Mouse (Mus musculus) bone marrow macrophage, adult 2 months (primary cell): ENCODE results near the gene Pdzrn3. TPM values are rescaled to one million over a fixed set of nuclear protein-coding genes. Genes with fewer than 3 reads are reported as not detected.

ENCODE experiments used
- H3K27ac ChIP-seq: 2 replicates; pipeline ENCODE4 v1.5.1; 2012; ENCODE audit warnings: low read depth, low read length; ENCODE audit not compliant: insufficient read depth
- H3K4me1 ChIP-seq: 2 replicates; pipeline ENCODE4 v1.6.1; 2012; ENCODE audit warnings: low read length; ENCODE audit not compliant: control insufficient read depth, insufficient read depth
- H3K4me3 ChIP-seq: 2 replicates; pipeline ENCODE4 v1.5.1; 2012; ENCODE audit warnings: mild to moderate bottlenecking, low read length, moderate library complexity; ENCODE audit not compliant: insufficient read depth
- CTCF ChIP-seq: IDR thresholded peaks from 2 replicates; pipeline ENCODE4 v1.5.1; 2012; ENCODE audit warnings: low read depth, mild to moderate bottlenecking, low read length, moderate library complexity
- POLR2A ChIP-seq: IDR thresholded peaks from 2 replicates; pipeline ENCODE4 v1.6.1; 2012; ENCODE audit warnings: mild to moderate bottlenecking, low read depth, low read length, borderline replicate concordance
- polyA plus RNA-seq: library from polyadenylated mRNA; stranded (reverse); fragments of >200 nt; gene quantifications from 2 replicates; pipeline ENCODE4 v1.2.4, GENCODE M21; 2012; ENCODE audit not compliant: missing spikeins, insufficient read depth, insufficient read length

The Pdzrn3 gene
- polyA plus RNA-seq, 1 experiment: 0.67 TPM

GRCm38 (mm10) chr6:101297563-101298520, 79.9 kb downstream of the Pdzrn3 start:
- Histone ChIP-seq H3K27ac (no peak overlapping the region), H3K4me1 (no peaks in the 10 kb centered on the region), H3K4me3 (no peak overlapping the region)
- no peak for TF ChIP-seq POLR2A
- TF ChIP-seq CTCF: no peak

GRCm38 (mm10) chr6:101296997-101297396, 80.7 kb downstream of the Pdzrn3 start:
- no peak overlapping the region for H3K27ac ChIP-seq
- H3K4me3 ChIP-seq: no peak overlapping the region
- no peak for TF ChIP-seq POLR2A
- no peak for TF ChIP-seq CTCF
- no peaks in the 10 kb centered on the region for H3K4me1 ChIP-seq

GRCm38 (mm10) chr6:101296280-101296679, 81.4 kb downstream of the Pdzrn3 start:
- Histone ChIP-seq H3K27ac (no peak overlapping the region), H3K4me3 (no peak overlapping the region), H3K4me1 (no peaks in the 10 kb centered on the region)
- TF ChIP-seq CTCF (no peak), POLR2A (no peak)

- H3K4me3 ChIP-seq: no peak overlapping the region
- H3K27ac ChIP-seq: no peak overlapping the region
- no peaks in the 10 kb centered on the region for H3K4me1 ChIP-seq
- TF ChIP-seq CTCF: no peak
- no peak for TF ChIP-seq POLR2A
Observed at GRCm38 (mm10) chr6:101293036-101293572, 84.6 kb downstream of the Pdzrn3 start.

GRCm38 (mm10) chr6:101291944-101292343, 85.8 kb downstream of the Pdzrn3 start:
- Histone ChIP-seq H3K4me3 (no peak overlapping the region), H3K27ac (no peak overlapping the region), H3K4me1 (no peaks in the 10 kb centered on the region)
- TF ChIP-seq POLR2A: no peak
- no peak for TF ChIP-seq CTCF

GRCm38 (mm10) chr6:101290160-101290559, 87.5 kb downstream of the Pdzrn3 start:
- no peak overlapping the region for H3K27ac ChIP-seq
- TF ChIP-seq POLR2A: no peak
- TF ChIP-seq CTCF: no peak
- H3K4me3 ChIP-seq: no peak overlapping the region
- H3K4me1 ChIP-seq: no peaks in the 10 kb centered on the region

GRCm38 (mm10) chr6:101289428-101289827, 88.3 kb downstream of the Pdzrn3 start:
- TF ChIP-seq CTCF (no peak), POLR2A (no peak)
- Histone ChIP-seq H3K4me1 (no peaks in the 10 kb centered on the region), H3K27ac (no peak overlapping the region), H3K4me3 (no peak overlapping the region)

- Histone ChIP-seq H3K4me1 (no peaks in the 10 kb centered on the region), H3K4me3 (no peak overlapping the region), H3K27ac (no peak overlapping the region)
- TF ChIP-seq CTCF: no peak
- TF ChIP-seq POLR2A: no peak
Observed at GRCm38 (mm10) chr6:101287566-101288173, 90.0 kb downstream of the Pdzrn3 start.

- no peak overlapping the region for H3K4me3 ChIP-seq
- no peak overlapping the region for H3K27ac ChIP-seq
- TF ChIP-seq CTCF (no peak), POLR2A (no peak)
- H3K4me1 ChIP-seq: no peaks in the 10 kb centered on the region
Observed at GRCm38 (mm10) chr6:101287077-101287476, 90.6 kb downstream of the Pdzrn3 start.
